Mouse (Mus musculus): ENCODE data around the gene Ano6.

Ano6 gene

GRCm38 (mm10) chr15:95849513-95850411, 59.1 kb downstream of the Ano6 start:
- no peak for DNase-seq (ENCODE audit: inconsistent age in 2 of 2, low spot score in 1 of 2)

- no peak for DNase-seq (ENCODE audit: inconsistent age in 2 of 2, low spot score in 1 of 2)
These were observed 59.9 kb downstream of the Ano6 start for GRCm38 (mm10) chr15:95850546-95850945.

GRCm38 (mm10) chr15:95855051-95855844, 64.6 kb downstream of the Ano6 start:
- no peak for DNase-seq (ENCODE audit: inconsistent age in 2 of 2, low spot score in 1 of 2)

- no peak for DNase-seq (ENCODE audit: inconsistent age in 2 of 2, low spot score in 1 of 2)
These were observed 65.3 kb downstream of the Ano6 start for GRCm38 (mm10) chr15:95855953-95856352.

- DNase-seq (ENCODE audit: inconsistent age in 2 of 2, low spot score in 1 of 2), result no peak
These were observed 66.3 kb downstream of the Ano6 start for GRCm38 (mm10) chr15:95856684-95857595.

GRCm38 (mm10) chr15:95858876-95859655, 68.4 kb downstream of the Ano6 start:
- no peak for DNase-seq (ENCODE audit: inconsistent age in 2 of 2, low spot score in 1 of 2)

- no peak for DNase-seq (ENCODE audit: inconsistent age in 2 of 2, low spot score in 1 of 2)
These were observed 73.4 kb downstream of the Ano6 start for GRCm38 (mm10) chr15:95863865-95864660.

- DNase-seq (ENCODE audit: inconsistent age in 2 of 2, low spot score in 1 of 2), result no peak
These were observed 74.9 kb downstream of the Ano6 start for GRCm38 (mm10) chr15:95865311-95866100.

GRCm38 (mm10) chr15:95868172-95868571, 77.5 kb downstream of the Ano6 start:
- no peak for DNase-seq (ENCODE audit: inconsistent age in 2 of 2, low spot score in 1 of 2)

- DNase-seq (ENCODE audit: inconsistent age in 2 of 2, low spot score in 1 of 2), result no peak
These were observed 79.0 kb downstream of the Ano6 start for GRCm38 (mm10) chr15:95869611-95870010.

- DNase-seq (ENCODE audit: inconsistent age in 2 of 2, low spot score in 1 of 2), result no peak
These were observed 81.0 kb downstream of the Ano6 start for GRCm38 (mm10) chr15:95871631-95872030.

GRCm38 (mm10) chr15:95872447-95872846, 81.8 kb downstream of the Ano6 start:
- no peak for DNase-seq (ENCODE audit: inconsistent age in 2 of 2, low spot score in 1 of 2)

- DNase-seq (ENCODE audit: inconsistent age in 2 of 2, low spot score in 1 of 2), result no peak
These were observed 82.6 kb downstream of the Ano6 start for GRCm38 (mm10) chr15:95873276-95873675.

- DNase-seq (ENCODE audit: inconsistent age in 2 of 2, low spot score in 1 of 2), result no peak
These were observed 83.6 kb downstream of the Ano6 start for GRCm38 (mm10) chr15:95874216-95874615.

- DNase-seq (ENCODE audit: inconsistent age in 2 of 2, low spot score in 1 of 2), result no peak
These were observed 84.1 kb downstream of the Ano6 start for GRCm38 (mm10) chr15:95874726-95875125.

GRCm38 (mm10) chr15:95875898-95876297, 85.3 kb downstream of the Ano6 start:
- no peak for DNase-seq (ENCODE audit: inconsistent age in 2 of 2, low spot score in 1 of 2)

- DNase-seq (ENCODE audit: inconsistent age in 2 of 2, low spot score in 1 of 2), result peak in 1 of 2 experiments; percentile 61
These were observed 90.0 kb downstream of the Ano6 start for GRCm38 (mm10) chr15:95880616-95881151.

GRCm38 (mm10) chr15:95882436-95882835, 91.8 kb downstream of the Ano6 start:
- DNase-seq (ENCODE audit: inconsistent age in 2 of 2, low spot score in 1 of 2), result no peak
